Mouse (Mus musculus) left cerebral cortex, postnatal 4 days (tissue): Measurements from ENCODE around the gene Cdk5r1. TPM values are rescaled to one million over a fixed set of nuclear protein-coding genes. Genes with fewer than 3 reads are reported as not detected.

ENCODE experiments used
- DNase-seq: peaks from one replicate; pipeline ENCODE4 v3.0.0-alpha.2; 2022
- intact Hi-C: fragments of 180-260 bp; cut with DNase I; formaldehyde crosslinking; loops from one replicate; pipeline ENCODE4 v1.15.1; 2025
- total RNA-seq, 2 experiments: library from RNA; stranded (reverse); gene quantifications; 2 replicates each; pipeline ENCODE4 v1.2.3; 2021

Gene Cdk5r1
- total RNA-seq, 2 experiments from 2014 or later, result 380 to 382 TPM

GRCm38 (mm10) chr11:80479906-80480866, 3.4 kb downstream of the Cdk5r1 start:
- no peak for DNase-seq
- intact Hi-C loops, result loop anchor here (2.0 to 5.0 kb wide), 5 partner anchors 37 to 192 kb away; no protein-coding TSS in a partner anchor

- intact Hi-C loops, result loop anchor here (5.0 kb wide), 2 partner anchors 36 to 71 kb away; no protein-coding TSS in a partner anchor
- no peak for DNase-seq
Measured at GRCm38 (mm10) chr11:80481409-80482050, 4.7 kb downstream of the Cdk5r1 start.

- intact Hi-C loops, result loop anchor here (5.0 kb wide), 2 partner anchors 35 to 70 kb away; no protein-coding TSS in a partner anchor
- DNase-seq, result no peak
Measured at GRCm38 (mm10) chr11:80482347-80482746, 5.5 kb downstream of the Cdk5r1 start.

GRCm38 (mm10) chr11:80482921-80483320, 6.1 kb downstream of the Cdk5r1 start:
- intact Hi-C loops, result loop anchor here (5.0 kb wide), 2 partner anchors 34 to 69 kb away; no protein-coding TSS in a partner anchor
- no peak for DNase-seq

- no peak for DNase-seq
- intact Hi-C loops, result loop anchor here (5.0 kb wide), 2 partner anchors 34 to 69 kb away; no protein-coding TSS in a partner anchor
Measured at GRCm38 (mm10) chr11:80483536-80484067, 6.8 kb downstream of the Cdk5r1 start.

GRCm38 (mm10) chr11:80484191-80484791, 7.5 kb downstream of the Cdk5r1 start:
- intact Hi-C loops, result loop anchor here (5.0 kb wide), 2 partner anchors 33 to 68 kb away; no protein-coding TSS in a partner anchor
- DNase-seq, result peak; percentile 85

GRCm38 (mm10) chr11:80485120-80485551, 8.3 kb downstream of the Cdk5r1 start:
- intact Hi-C loops, result no loop called here
- no peak for DNase-seq

GRCm38 (mm10) chr11:80485622-80486206, 8.9 kb downstream of the Cdk5r1 start:
- intact Hi-C loops, result no loop called here
- no peak for DNase-seq

GRCm38 (mm10) chr11:80487904-80488587, 11.2 kb downstream of the Cdk5r1 start:
- intact Hi-C loops, result no loop called here
- DNase-seq, result no peak

- peak; percentile 76 for DNase-seq
- intact Hi-C loops, result no loop called here
Measured at GRCm38 (mm10) chr11:80489172-80489881, 12.5 kb downstream of the Cdk5r1 start.

- intact Hi-C loops, result no loop called here
- no peak for DNase-seq
Measured at GRCm38 (mm10) chr11:80489882-80490196, 13.0 kb downstream of the Cdk5r1 start.

- intact Hi-C loops, result no loop called here
- no peak for DNase-seq
Measured at GRCm38 (mm10) chr11:80490831-80491230, 14.0 kb downstream of the Cdk5r1 start.

- intact Hi-C loops, result no loop called here
- DNase-seq, result no peak
Measured at GRCm38 (mm10) chr11:80493186-80493585, 16.4 kb downstream of the Cdk5r1 start.

- intact Hi-C loops, result no loop called here
- DNase-seq, result no peak
Measured at GRCm38 (mm10) chr11:80494852-80495251, 18.0 kb downstream of the Cdk5r1 start.

GRCm38 (mm10) chr11:80495972-80496371, 19.1 kb downstream of the Cdk5r1 start:
- no peak for DNase-seq
- intact Hi-C loops, result no loop called here

- no peak for DNase-seq
- intact Hi-C loops, result no loop called here
Measured at GRCm38 (mm10) chr11:80496640-80497039, 19.8 kb downstream of the Cdk5r1 start.

- intact Hi-C loops, result no loop called here
- no peak for DNase-seq
Measured at GRCm38 (mm10) chr11:80497225-80497919, 20.5 kb downstream of the Cdk5r1 start.

- intact Hi-C loops, result no loop called here
Measured at GRCm38 (mm10) chr11:80498328-80499070, 21.7 kb downstream of the Cdk5r1 start.

More at GRCm38 (mm10) chr11:80498328-80499070, 21.7 kb downstream of the Cdk5r1 start:
- DNase-seq, result no peak
